Mouse (Mus musculus) frontal cortex, adult 2 months (tissue): ENCODE data around the gene Maged1. TPM values are rescaled to one million over a fixed set of nuclear protein-coding genes. Genes with fewer than 3 reads are reported as not detected.
A peak's percentile ranks its signal among the peaks of the same experiment; 100 is the strongest.

ENCODE experiments used
- DNase-seq, 2 experiments: peaks; one replicate each; pipeline ENCODE4 v3.0.0; 2022; ENCODE audit warnings: low spot score in 1 of 2; ENCODE audit errors: extremely low spot score in 1 of 2
- polyA plus RNA-seq: library from polyadenylated mRNA; depleted of rRNA; stranded (reverse); fragments of >200 nt; gene quantifications from 2 replicates; pipeline ENCODE4 v1.2.3, GENCODE M21; 2012; rRNA removed

Maged1 gene
- 458 and 507 TPM in 2 replicates for polyA plus RNA-seq

GRCm38 (mm10) chrX:94541918-94542355 lies at the start of gene Maged1:
Gene Maged1 (minus strand): TSS chrX:94542143.
- peak; percentile 91 to 92 for DNase-seq

DNA sequence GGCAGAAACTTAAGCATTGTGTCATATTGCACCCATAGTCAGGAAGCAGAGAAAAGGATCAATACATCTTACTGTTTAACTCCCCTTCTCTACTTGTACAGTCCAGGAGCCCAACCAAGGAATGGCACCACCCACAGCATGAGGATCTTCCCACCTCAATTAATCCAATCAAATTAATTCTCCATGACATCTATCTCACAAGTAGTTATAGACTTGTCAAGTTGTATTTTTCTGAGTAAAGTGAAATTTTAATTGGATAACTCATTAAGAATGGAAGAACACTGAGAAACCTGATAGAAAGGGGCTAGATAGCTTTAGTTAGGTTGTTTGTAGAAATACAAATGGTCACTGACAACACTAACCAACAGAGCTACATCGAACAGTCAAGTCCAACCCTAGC lies 38.3 kb upstream of the Maged1 start:
- no peak for DNase-seq

DNA sequence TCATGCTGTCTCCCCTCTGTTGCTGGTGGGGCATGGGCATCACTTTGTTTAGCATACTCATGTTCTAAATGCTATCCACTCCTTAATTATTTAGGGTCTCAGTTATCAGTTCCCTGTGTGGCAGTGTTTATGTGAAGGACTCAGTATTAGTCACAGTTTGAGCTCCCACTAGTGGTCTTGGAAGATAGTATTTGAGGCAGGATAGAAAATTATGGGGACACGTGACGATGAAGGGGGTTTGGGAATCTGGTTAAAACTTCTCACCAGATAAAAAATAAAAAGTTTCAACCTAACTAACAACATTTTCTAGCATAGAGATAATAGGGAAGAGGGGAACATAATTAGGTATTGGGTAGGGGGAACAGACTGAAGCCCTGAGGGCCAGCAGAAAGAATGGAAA lies 22.8 kb upstream of the Maged1 start:
- DNase-seq, result no peak

- no peak for DNase-seq
Observed at GRCm38 (mm10) chrX:94562392-94562791, 20.4 kb upstream of the Maged1 start.

GRCm38 (mm10) chrX:94548227-94548626 lies 6.3 kb upstream of the Maged1 start:
- DNase-seq, result no peak

GRCm38 (mm10) chrX:94545941-94546340 lies 4.0 kb upstream of the Maged1 start:
- no peak for DNase-seq

DNA sequence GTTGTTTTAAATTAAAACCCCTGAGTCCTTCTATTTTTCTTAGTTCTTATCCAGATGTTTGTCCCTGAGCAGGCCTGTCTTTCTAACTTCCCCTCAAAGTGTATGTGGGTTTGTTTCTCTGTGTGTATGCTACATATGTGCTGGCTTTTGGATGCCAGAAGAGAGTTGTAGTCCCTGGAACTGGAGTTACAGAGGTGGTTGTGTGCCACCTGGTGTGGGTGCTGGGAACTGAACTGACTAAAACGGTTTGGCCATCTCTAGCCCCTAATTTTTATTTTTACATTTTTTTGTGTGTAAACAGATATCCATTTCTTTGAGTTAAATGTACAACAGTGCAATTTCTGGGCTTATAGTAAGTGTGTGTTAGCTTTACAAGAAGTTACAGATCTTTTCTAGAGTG lies 3.0 kb upstream of the Maged1 start:
- peak in 1 of 2 experiments; percentile 54 for DNase-seq

GRCm38 (mm10) chrX:94542536-94542935 lies 593 bp upstream of the Maged1 start:
- no peak for DNase-seq

DNA sequence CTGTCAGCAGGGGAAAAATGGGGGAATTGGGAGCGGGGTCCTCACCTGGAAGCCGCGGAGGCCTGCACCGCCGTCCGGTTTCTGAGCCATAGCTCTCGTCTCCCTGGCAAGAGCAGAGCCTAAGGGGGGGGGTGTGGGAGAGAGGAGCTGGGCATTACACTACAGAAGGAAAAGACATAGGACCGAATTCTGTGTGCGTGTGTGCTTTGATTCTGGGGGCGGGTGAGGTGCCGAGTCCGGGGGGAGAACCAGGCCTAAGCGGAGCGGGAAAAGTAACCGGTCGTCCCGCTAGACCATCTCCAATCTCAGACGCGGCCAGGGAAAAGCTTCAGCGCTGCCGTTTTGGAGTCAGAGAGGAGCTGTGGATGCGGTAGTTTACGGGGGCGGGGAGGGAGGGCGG lies 737 bp downstream of the Maged1 start:
- no peak for DNase-seq

- DNase-seq, result peak in 1 of 2 experiments; percentile 40
Observed at GRCm38 (mm10) chrX:94540341-94541201, 1.4 kb downstream of the Maged1 start.

DNA sequence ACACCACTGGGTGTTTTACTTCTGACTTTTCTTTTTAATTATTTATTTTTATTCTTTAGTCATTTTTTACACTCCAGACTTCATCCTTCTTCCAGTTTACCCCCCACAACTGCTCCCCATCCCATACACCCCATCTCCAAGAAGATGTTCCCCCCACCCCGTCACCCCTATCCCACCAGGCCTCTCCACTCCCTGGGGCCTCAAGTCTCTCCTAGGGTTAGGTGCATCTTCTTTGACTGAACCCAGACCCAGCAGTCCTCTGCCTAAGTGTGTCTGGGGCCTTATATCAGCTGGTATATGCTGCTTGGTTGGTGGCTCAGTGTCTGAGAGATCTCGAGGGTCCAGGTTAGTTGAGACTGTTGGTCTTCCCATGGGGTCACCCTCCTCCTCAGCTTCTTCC lies 7.6 kb downstream of the Maged1 start:
- DNase-seq, result no peak

- DNase-seq, result no peak
Observed at GRCm38 (mm10) chrX:94530301-94530700, 11.6 kb downstream of the Maged1 start.

DNA sequence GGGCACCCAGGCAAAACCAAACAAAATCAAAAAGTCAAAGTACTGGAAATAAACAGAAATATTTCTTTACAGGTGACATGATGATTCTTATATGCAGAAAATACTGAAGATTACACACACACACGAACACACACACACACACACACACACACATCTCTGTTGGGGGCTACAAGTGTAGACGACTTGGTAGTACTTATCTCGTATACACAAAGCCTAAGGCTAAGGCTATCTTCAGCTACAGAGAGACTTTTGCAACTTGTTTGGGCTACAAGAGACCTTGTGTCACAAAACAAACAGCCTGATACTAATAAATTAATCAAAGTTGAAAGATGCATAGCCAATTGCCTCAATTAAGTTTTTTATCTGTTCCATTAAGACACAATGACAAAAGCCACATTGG lies 19.8 kb downstream of the Maged1 start:
- no peak for DNase-seq

DNA sequence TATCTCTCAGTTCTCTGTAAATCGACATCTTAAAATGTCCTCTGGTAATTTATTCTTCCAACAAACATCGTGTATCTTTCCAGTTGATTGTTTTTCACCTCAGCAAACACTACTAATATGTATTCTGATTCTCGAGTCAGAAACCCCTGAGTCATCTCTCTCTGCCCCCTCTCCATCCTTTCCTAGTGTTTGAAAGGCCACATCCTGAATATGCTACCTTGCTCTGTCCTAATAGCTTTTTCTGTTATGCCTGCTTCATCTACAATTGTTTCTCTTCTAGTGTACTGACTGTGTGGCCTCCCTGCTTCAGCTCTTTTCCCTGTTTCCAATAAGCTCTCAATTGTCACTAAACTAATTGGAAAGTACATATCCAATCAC lies 33.5 kb downstream of the Maged1 start:
- DNase-seq, result no peak

DNA sequence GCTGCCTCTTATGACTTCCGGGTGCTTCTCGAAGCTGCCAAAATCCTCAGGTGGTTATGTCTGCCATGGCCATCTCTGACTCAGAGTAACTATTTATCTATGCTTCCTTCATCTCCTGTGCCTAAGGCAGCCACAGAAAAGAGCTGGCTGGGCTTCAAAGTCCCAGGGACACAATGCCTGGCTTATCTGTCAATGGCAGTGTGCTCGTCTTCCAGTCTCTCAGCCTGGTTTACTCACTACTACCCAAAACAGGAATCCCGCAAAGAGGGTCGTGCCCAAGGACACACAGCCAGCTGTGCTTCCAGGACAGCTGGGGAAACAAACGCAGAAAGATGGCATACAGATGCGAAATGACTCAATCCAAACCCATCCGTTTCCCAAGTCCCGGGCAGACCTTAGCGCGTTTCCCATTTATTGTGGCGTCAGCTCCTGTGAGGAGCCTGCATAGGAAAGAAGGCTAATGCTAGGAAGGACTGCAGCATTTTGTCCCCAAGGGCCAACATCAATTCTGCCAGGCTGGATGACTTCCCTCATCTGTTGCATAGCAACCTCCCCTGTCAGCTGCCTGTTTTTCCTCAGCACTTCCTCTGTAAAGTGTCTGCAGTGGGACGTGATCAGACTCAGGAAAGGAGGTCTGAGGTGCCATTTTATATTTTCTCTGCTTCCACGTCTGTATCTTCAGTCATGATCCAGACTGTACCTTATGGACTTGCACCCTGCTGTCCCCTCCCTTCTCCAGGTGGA lies 34.1 kb downstream of the Maged1 start:
- DNase-seq, result peak in 1 of 2 experiments; percentile 5

DNA sequence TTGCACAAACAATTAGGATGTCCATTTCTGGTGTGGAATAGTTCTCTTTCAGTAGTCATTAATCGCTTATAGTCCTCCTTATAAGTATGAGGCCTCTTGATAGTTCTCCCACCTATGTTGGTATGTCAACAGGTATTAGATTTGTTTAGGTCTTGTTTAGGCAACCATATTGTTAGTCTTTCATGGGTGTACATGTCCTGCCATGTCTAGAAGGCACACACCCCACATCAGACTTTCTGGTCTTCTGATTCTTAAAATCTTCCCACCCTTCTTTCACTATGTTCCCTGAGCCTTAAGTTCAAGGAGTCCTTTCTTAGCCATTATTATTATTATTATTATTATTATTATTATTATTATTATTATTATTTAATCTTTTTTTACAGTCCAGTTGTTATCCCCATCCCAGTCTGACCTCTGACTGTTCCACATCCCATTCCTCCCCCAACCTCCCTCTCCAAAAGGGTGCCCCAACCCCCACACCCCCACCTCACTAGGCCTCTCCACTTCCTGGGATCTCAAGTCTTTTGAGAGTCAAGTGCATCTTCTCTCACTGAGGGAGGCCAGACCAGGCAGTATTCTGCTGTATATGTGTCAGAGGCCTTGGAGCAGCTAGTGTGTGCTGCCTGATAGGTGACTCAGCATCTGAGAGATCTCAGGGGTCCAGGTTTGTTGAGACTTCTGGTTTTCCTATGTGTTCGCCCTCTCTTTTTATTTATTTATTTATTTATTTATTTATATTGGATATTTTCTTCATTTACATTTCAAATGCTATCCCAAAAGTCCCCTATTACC lies 55.7 kb downstream of the Maged1 start:
- no peak for DNase-seq

Other genes starting within 250 kb of the Maged1 start
- 0.21 and 0.36 TPM in 2 replicates for gene Fam90a1b, start 175.4 kb downstream of the Maged1 start, polyA plus RNA-seq
- 51.8 and 53.8 TPM in 2 replicates for gene Apoo, start 175.0 kb downstream of the Maged1 start, polyA plus RNA-seq
- gene Gspt2, start 93.9 kb upstream of the Maged1 start, polyA plus RNA-seq, result 34.5 and 38.3 TPM in 2 replicates
- 11.5 and 11.9 TPM in 2 replicates for gene Zxdb, start 182.4 kb upstream of the Maged1 start, polyA plus RNA-seq